Mouse (Mus musculus) CD4-positive helper T cell, adult 2 months (primary cell): ENCODE results near the gene Fam216b.

ENCODE experiments used
- DNase-seq: peaks from one replicate; pipeline ENCODE4 v3.0.0-alpha.2; 2012; ENCODE audit warnings: low read depth, missing footprints, low spot score

Gene Fam216b

GRCm38 (mm10) chr14:78088907-78089306, at the start of gene Fam216b:
Gene Fam216b, minus strand, starts transcription at chr14:78089007.
- DNase-seq: no peak

- no peak for DNase-seq
These were observed 43.7 kb upstream of the Fam216b start for GRCm38 (mm10) chr14:78132368-78133052.

- DNase-seq: no peak
These were observed 37.9 kb upstream of the Fam216b start for GRCm38 (mm10) chr14:78126670-78127069.

GRCm38 (mm10) chr14:78120286-78120685, 31.5 kb upstream of the Fam216b start:
- no peak for DNase-seq

- no peak for DNase-seq
These were observed 30.8 kb upstream of the Fam216b start for GRCm38 (mm10) chr14:78119449-78120200.

GRCm38 (mm10) chr14:78117671-78118070, 28.9 kb upstream of the Fam216b start:
- DNase-seq: no peak

GRCm38 (mm10) chr14:78117268-78117667, 28.5 kb upstream of the Fam216b start:
- DNase-seq: no peak

GRCm38 (mm10) chr14:78112466-78112865, 23.7 kb upstream of the Fam216b start:
- DNase-seq: no peak

GRCm38 (mm10) chr14:78110871-78111270, 22.1 kb upstream of the Fam216b start:
- no peak for DNase-seq

GRCm38 (mm10) chr14:78109419-78109818, 20.6 kb upstream of the Fam216b start:
- DNase-seq: no peak

- no peak for DNase-seq
These were observed 19.6 kb upstream of the Fam216b start for GRCm38 (mm10) chr14:78108388-78108787.

- DNase-seq: no peak
These were observed 784 bp upstream of the Fam216b start for GRCm38 (mm10) chr14:78089591-78089990.

- DNase-seq: no peak
These were observed 5.3 kb downstream of the Fam216b start for GRCm38 (mm10) chr14:78083465-78083864.

GRCm38 (mm10) chr14:78077508-78077907, 11.3 kb downstream of the Fam216b start:
- no peak for DNase-seq

GRCm38 (mm10) chr14:78065938-78066710, 22.7 kb downstream of the Fam216b start:
- no peak for DNase-seq

- DNase-seq: no peak
These were observed 26.3 kb downstream of the Fam216b start for GRCm38 (mm10) chr14:78062484-78062883.

- no peak for DNase-seq
These were observed 28.2 kb downstream of the Fam216b start for GRCm38 (mm10) chr14:78060609-78060951.

- DNase-seq: no peak
These were observed 28.8 kb downstream of the Fam216b start for GRCm38 (mm10) chr14:78059878-78060608.

GRCm38 (mm10) chr14:78057362-78057761, 31.4 kb downstream of the Fam216b start:
- no peak for DNase-seq

GRCm38 (mm10) chr14:78056371-78056770, 32.4 kb downstream of the Fam216b start:
- DNase-seq: no peak

GRCm38 (mm10) chr14:78048674-78049073, 40.1 kb downstream of the Fam216b start:
- DNase-seq: no peak

GRCm38 (mm10) chr14:78048258-78048657, 40.5 kb downstream of the Fam216b start:
- no peak for DNase-seq
